Mouse (Mus musculus) lung, postnatal 36 days (tissue): ENCODE measurements around the gene Rufy1.

Experiments
- DNase-seq: peaks from one replicate; pipeline ENCODE4 v3.0.0; 2022; ENCODE audit warnings: mixed read lengths

Gene Rufy1

GRCm38 (mm10) chr11:50421934-50422780, 8.8 kb downstream of the Rufy1 start:
- DNase-seq, result peak; percentile 81

GRCm38 (mm10) chr11:50421461-50421860, 9.5 kb downstream of the Rufy1 start:
- no peak for DNase-seq

DNA sequence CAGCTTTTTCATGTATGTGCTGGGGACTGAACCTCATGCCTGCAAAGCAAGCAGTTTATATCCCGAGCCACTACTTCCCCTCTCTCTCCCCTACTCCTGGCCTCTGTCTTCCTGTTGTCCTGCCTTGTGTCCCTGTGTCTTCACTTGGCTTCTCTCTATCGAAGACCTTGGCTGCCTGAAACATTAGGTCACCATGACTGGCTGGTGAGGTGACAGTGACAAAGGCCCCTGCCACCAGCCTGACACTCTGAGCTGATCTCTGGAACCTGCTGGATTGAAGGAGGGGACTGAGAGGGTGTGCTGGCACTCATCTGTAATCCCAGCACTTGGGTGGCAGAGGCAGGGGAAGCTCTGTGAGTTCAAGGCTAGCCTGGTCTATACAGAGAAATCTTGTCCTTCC, 13.1 kb downstream of the Rufy1 start:
- no peak for DNase-seq

GRCm38 (mm10) chr11:50415563-50416241, 15.2 kb downstream of the Rufy1 start:
- DNase-seq, result peak; percentile 26

GRCm38 (mm10) chr11:50407235-50407634, 23.7 kb downstream of the Rufy1 start:
- DNase-seq, result no peak

- peak; percentile 42 for DNase-seq
Observed at GRCm38 (mm10) chr11:50403367-50404014, 27.4 kb downstream of the Rufy1 start.

- no peak for DNase-seq
Observed at GRCm38 (mm10) chr11:50402481-50402880, 28.4 kb downstream of the Rufy1 start.

DNA sequence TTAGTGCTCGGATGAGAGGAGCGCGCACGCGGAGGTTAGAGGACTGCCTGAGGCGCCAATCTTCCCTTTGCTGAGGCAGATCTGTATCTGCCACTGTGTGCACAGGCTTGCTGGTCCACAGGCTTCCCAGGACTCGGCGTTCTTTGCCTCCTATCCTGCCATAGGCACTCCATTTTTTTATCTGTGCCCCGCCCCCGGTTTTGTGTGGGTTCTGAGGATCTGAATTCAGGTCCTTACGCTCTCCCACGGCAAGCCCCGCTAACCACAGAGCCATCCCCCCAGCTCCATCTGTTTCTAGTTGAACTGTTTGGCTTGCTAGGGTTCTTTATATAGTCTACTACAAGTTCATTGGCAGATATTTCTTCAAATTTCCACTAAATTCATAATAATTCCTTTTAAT, 32.1 kb downstream of the Rufy1 start:
- no peak for DNase-seq

- no peak for DNase-seq
Observed at GRCm38 (mm10) chr11:50397316-50397715, 33.6 kb downstream of the Rufy1 start.

GRCm38 (mm10) chr11:50396766-50397307, 34.1 kb downstream of the Rufy1 start:
- DNase-seq, result no peak

DNA sequence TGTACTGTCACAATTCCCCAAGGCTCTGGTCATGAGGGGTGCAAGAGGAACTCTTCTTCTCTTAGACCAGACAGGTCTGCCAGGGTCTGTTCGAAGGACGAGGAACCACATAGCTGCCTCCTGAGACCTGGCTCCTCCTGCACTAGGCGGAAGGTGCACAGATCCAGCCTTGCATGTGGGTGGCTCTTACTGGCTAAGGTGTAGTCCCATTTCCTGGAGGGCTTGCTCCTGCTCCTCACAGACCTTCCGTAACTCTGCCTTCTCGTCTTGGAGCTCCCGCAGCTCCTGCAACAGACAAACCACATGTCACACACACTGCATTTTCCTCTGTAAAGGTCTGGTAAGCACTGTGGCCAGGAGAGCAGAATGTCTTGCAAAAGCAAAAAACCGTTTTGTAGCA, 36.2 kb downstream of the Rufy1 start:
- DNase-seq, result no peak

- DNase-seq, result no peak
Observed at GRCm38 (mm10) chr11:50393306-50393705, 37.6 kb downstream of the Rufy1 start.

DNA sequence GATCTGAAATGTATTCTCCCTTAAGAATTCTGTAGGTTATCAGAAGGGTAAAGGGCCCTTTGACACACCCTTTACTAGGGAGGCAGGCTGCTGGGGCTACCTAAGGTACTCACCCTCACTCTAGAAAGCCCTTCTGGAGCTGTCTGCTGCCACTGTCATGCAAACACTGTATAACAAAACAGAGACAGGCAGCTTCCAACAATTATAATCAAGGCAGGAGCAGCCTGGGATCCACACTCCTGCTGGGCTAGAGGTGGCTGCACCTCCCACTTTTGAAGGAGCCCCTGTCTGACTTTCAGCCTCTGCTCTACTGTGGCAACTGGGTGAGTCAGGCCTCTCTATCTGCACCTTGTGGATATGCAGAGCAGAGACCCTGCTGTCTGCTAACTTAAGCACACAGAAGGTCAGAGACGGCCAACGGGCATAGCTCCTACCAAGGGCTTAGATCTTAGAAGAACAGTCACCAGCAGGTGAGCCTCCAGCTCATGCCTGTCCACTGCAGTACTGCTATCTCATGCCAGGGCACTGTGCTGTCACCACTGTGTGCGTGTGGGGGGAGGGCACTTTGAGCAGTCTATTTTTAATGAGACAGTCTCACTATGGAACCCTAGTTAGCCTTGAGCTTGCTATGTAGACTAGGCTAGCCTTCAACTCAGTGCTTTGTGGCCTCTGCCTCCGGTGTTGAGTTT, 39.5 kb downstream of the Rufy1 start:
- no peak for DNase-seq

- no peak for DNase-seq
Observed at GRCm38 (mm10) chr11:50389616-50390015, 41.3 kb downstream of the Rufy1 start.

DNA sequence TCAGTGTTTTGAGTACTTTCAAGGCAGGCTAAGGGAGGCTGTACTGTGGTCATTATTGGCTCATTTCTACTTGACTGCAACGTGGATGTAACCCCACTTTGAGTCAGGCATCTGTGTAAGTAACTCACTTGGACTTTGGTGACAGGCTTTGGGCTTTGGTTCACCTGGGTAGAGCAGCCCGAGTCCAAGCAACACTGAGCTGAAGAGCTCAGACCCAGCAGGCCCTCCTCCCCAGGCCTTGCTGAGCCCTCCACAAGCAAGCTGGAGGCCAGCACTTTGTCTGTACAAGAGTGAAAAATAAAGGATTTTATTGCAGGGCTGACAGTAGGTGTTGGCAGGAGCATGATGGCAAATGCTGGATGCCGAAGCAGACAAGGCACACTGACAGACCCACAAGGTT, 41.9 kb downstream of the Rufy1 start:
- no peak for DNase-seq

- DNase-seq, result no peak
Observed at GRCm38 (mm10) chr11:50388217-50388929, 42.6 kb downstream of the Rufy1 start.

DNA sequence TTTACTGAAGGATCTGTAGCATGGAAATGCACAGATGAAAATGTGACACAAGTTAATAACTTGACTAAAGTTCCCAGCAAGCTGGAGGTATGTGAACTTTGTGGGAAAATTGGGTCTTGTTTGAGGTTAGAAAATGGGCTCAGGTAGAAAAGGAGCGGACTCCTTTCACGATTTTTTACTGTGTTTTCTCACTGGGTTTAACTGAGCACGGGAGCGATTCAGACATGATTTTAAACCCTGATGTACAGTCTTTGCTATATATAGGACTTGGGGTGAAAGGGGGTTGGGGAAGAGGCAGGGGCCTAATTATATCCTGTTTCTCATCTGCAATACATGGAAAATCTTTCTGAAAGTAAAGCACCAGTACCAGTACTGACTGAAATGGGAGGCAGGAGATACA, 43.2 kb downstream of the Rufy1 start:
- no peak for DNase-seq

DNA sequence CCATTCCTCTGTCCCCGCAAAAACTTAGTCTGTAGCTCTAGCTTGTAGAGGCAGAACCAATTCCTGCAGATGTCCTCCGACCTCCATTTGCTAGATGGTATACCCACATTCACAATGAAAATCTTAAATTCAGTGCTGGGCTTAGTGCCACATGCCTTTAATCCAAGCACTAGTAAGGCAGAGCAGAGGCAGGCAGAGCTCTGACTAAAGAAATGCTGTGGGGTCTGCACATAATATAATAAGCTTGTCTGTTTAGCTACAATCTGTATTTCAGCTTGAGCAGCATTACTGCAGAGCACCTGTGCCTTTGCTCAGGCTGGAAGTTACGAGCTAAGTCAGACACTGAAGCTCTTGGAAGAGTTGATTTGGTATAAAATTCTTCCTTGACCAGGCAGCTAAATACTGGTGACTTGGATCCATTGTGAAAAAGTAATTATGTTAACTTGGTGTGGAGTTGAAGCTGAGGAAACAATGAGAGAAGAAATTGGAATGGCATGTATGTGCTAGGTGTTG, 43.7 kb downstream of the Rufy1 start:
- DNase-seq, result no peak

- DNase-seq, result no peak
Observed at GRCm38 (mm10) chr11:50381311-50381710, 49.6 kb downstream of the Rufy1 start.

GRCm38 (mm10) chr11:50379023-50379752, 51.7 kb downstream of the Rufy1 start:
- no peak for DNase-seq
